Mouse (Mus musculus) frontal cortex, postnatal 36 days (tissue): ENCODE measurements around the gene Rpl11.

Source experiments
- DNase-seq, 2 experiments: peaks; one replicate each; pipeline ENCODE4 v3.0.0; 2022; ENCODE audit warnings: low spot score in 2 of 2

Gene Rpl11

GRCm38 (mm10) chr4:136027416-136028131 is 25.7 kb downstream of the Rpl11 start:
- DNase-seq: no peak

GRCm38 (mm10) chr4:136025350-136025749 is 27.9 kb downstream of the Rpl11 start:
- no peak for DNase-seq

GRCm38 (mm10) chr4:136022924-136023323 is 30.3 kb downstream of the Rpl11 start:
- no peak for DNase-seq

- peak; percentile 97 to 99 for DNase-seq
Observed at GRCm38 (mm10) chr4:136021549-136022047, 31.6 kb downstream of the Rpl11 start, which contains the start of gene Eloa. Gene Eloa, minus strand, starts transcription at chr4:136021763.

- peak in 1 of 2 experiments; percentile 5 for DNase-seq
Observed at GRCm38 (mm10) chr4:136020743-136021548, 32.3 kb downstream of the Rpl11 start.

- DNase-seq: no peak
Observed at GRCm38 (mm10) chr4:136016059-136016602, 37.1 kb downstream of the Rpl11 start.

GRCm38 (mm10) chr4:136010586-136010985 is 42.6 kb downstream of the Rpl11 start:
- no peak for DNase-seq

GRCm38 (mm10) chr4:136008782-136009447 is 44.3 kb downstream of the Rpl11 start:
- no peak for DNase-seq

- DNase-seq: no peak
Observed at GRCm38 (mm10) chr4:136006821-136007220, 46.4 kb downstream of the Rpl11 start.

- DNase-seq: no peak
Observed at GRCm38 (mm10) chr4:136004921-136005320, 48.3 kb downstream of the Rpl11 start.

GRCm38 (mm10) chr4:136004107-136004675 is 49.0 kb downstream of the Rpl11 start:
- DNase-seq: no peak

- DNase-seq: no peak
Observed at GRCm38 (mm10) chr4:135995118-135995517, 58.1 kb downstream of the Rpl11 start.

GRCm38 (mm10) chr4:135993941-135994340 is 59.3 kb downstream of the Rpl11 start:
- no peak for DNase-seq

- no peak for DNase-seq
Observed at GRCm38 (mm10) chr4:135987714-135988113, 65.5 kb downstream of the Rpl11 start.

GRCm38 (mm10) chr4:135986943-135987710 is 66.1 kb downstream of the Rpl11 start, which contains the start of gene Pithd1:
Gene Pithd1, minus strand, starts transcription at chr4:135987264.
- peak; percentile 91 to 95 for DNase-seq

GRCm38 (mm10) chr4:135986301-135986942 is 66.8 kb downstream of the Rpl11 start:
- DNase-seq: no peak

- no peak for DNase-seq
Observed at GRCm38 (mm10) chr4:135985769-135986168, 67.5 kb downstream of the Rpl11 start.

- no peak for DNase-seq
Observed at GRCm38 (mm10) chr4:135985193-135985592, 68.0 kb downstream of the Rpl11 start.

- no peak for DNase-seq
Observed at GRCm38 (mm10) chr4:135984556-135984955, 68.7 kb downstream of the Rpl11 start.

GRCm38 (mm10) chr4:135981524-135982063 is 71.6 kb downstream of the Rpl11 start:
- peak; percentile 67 to 79 for DNase-seq
